9 mouse cellular contexts compared by ENCODE assay signal in genomic region chr6:23840001-23840400, GRCm38 (mm10). TPM values are rescaled to one million over a fixed set of nuclear protein-coding genes. Genes with fewer than 3 reads are reported as not detected.
DNase-seq lines count a peak whose midpoint lies in the region; ATAC-seq and TF ChIP-seq lines count a peak whose summit lies in the region.
"Had no signal": no experiment of that assay in that cellular context is flagged by ENCODE, and none has a peak within 500 bp of the region (broad histone marks: within the 10 kb centered on the region; RNA-seq: fewer than 3 reads in every experiment).

No protein-coding gene starts in this region.

- peak in 1 of 2 experiments; percentile 14 for DNase-seq in left cerebral cortex, adult 2 months (ENCODE audit: extremely low spot score in 1 of 2, low spot score in 2 of 2)
- no peak for DNase-seq in left cerebral cortex, postnatal 14 days (ENCODE audit: low spot score in 2 of 2)
- DNase-seq in heart, postnatal 10 days: peak; percentile 6 to 10
- DNase-seq in kidney, postnatal 4 days: peak; percentile 44 to 58
- no peak for DNase-seq in spleen, postnatal 14 days (ENCODE audit: low spot score in 2 of 2)
- DNase-seq in gastrocnemius, postnatal 25 days: no peak

- H3K9ac ChIP-seq in midbrain, embryonic 12.5 days (replicated peaks): no peak overlapping the region

- TF ChIP-seq CTCF in left cerebral cortex, adult 2 months (IDR thresholded peaks at IDR 0.05): no peak; the same call in 1 of the 2 replicates

- H3K4me3 ChIP-seq in left cerebral cortex, adult 2 months: peak overlapping the region; percentile 75
- peak overlapping the region; percentile 69 for H3K4me3 ChIP-seq in midbrain, embryonic 12.5 days

- H3K4me2 ChIP-seq in midbrain, embryonic 12.5 days (replicated peaks): peak overlapping the region; percentile 94

- no peak overlapping the region for H3K27ac ChIP-seq in left cerebral cortex, adult 2 months
- no peak overlapping the region for H3K27ac ChIP-seq in midbrain, embryonic 12.5 days (replicated peaks)

- no peaks in the 10 kb centered on the region for H3K36me3 ChIP-seq in midbrain, embryonic 12.5 days
- H3K36me3 ChIP-seq: G1E had no signal

- peak; percentile 65 for ATAC-seq in common myeloid progenitor, adult 5-6 weeks (replicated peaks; ENCODE audit: low read depth, poor library complexity, severe bottlenecking)
- no peak for ATAC-seq in midbrain, embryonic 12.5 days (ENCODE audit: low FRiP score, low read depth)

- under 1% methylated on average over 15 of the region's 15 CpGs for WGBS in midbrain, embryonic 12.5 days

- peaks cover 40% of the 10 kb centered on the region for H3K27me3 ChIP-seq in midbrain, embryonic 12.5 days

- intact Hi-C loops in left cerebral cortex, adult 2 months (cut with DNase I): no loop called here
- intact Hi-C loops in left cerebral cortex, postnatal 14 days (cut with DNase I): loop anchor here (10.0 kb wide), 1 partner anchor 505 kb away; no protein-coding TSS in a partner anchor
- intact Hi-C loops in heart, postnatal 10 days (cut with DNase I): no loop called here

- H3K9me3 ChIP-seq in midbrain, embryonic 12.5 days: no peaks in the 10 kb centered on the region

- 0 out of 2 replicates have a peak, but pooled peaks cover 5% of the 10 kb centered on the region for H3K4me1 ChIP-seq in midbrain, embryonic 12.5 days

RNA-seq across cellular contexts. Expression of gene Cadps2, which starts 0.8 kb away (rescaled TPM):
- 10 to 100 TPM; 82.4 to 91.4 TPM for total RNA-seq in left cerebral cortex, adult 2 months (2021)
- total RNA-seq in left cerebral cortex, postnatal 14 days (2021): 10 to 100 TPM; 78.0 to 86.7 TPM
- total RNA-seq in common myeloid progenitor, adult 5-6 weeks (2017): 2.4 and 3.1 TPM in 2 replicates
- total RNA-seq in heart, postnatal 10 days (2021): 1 to 10 TPM; 1.7 to 1.8 TPM
- 2.9 and 3.2 TPM in 2 replicates for polyA plus RNA-seq in midbrain, embryonic 12.5 days (2016; fragmentation: Nextera tagmentation; extraction: Ambion mirVana)
- under 1 TPM; 0.28 to 0.59 TPM for total RNA-seq in gastrocnemius, postnatal 25 days (2021)
- polyA plus RNA-seq: G1E had no signal

Comparison
In these comparisons a context has a peak if more than half of its experiments do, and no peak if none do; other contexts are left out.
1. DNase-seq: peak in heart, postnatal 10 days (2 of 2) and kidney, postnatal 4 days (2 of 2); none in left cerebral cortex, postnatal 14 days (0 of 2), spleen, postnatal 14 days (0 of 2) and gastrocnemius, postnatal 25 days (single experiment).
2. RNA of gene Cadps2, which starts 0.8 kb away (total RNA-seq): 82.4 to 91.4 TPM in left cerebral cortex, adult 2 months and 78.0 to 86.7 TPM in left cerebral cortex, postnatal 14 days; 2.4 to 3.1 TPM in common myeloid progenitor, adult 5-6 weeks, 1.7 to 1.8 TPM in heart, postnatal 10 days and 0.28 to 0.59 TPM in gastrocnemius, postnatal 25 days; every median in the first group is over 10 times any median in the second.